Mouse (Mus musculus) embryonic fibroblast, embryonic 13.5 days (primary cell): ENCODE measurements at regions not wholly inside any gene's neighbourhood (a gene's known extent, or its start where the extent isn't known, plus 50 kb on each side); places are given as distances from the start of the nearest gene placed in this dataset.

Experiments
- CTCF ChIP-seq: IDR thresholded peaks from 2 replicates; pipeline ENCODE4 v1.5.1; 2011; ENCODE audit warnings: mild to moderate bottlenecking, control low read depth, low read length, moderate library complexity, borderline replicate concordance; ENCODE audit not compliant: insufficient read depth
- POLR2A ChIP-seq: IDR thresholded peaks from 2 replicates; pipeline ENCODE4 v1.6.1; 2011; ENCODE audit warnings: low read depth, mild to moderate bottlenecking, control low read depth, low read length, moderate library complexity

- no peak for TF ChIP-seq CTCF
- no peak for TF ChIP-seq POLR2A
These were observed 320.9 kb upstream of the Nbea start for GRCm38 (mm10) chr3:56504445-56504844.
